8 mouse cellular contexts compared by ENCODE assay signal in genomic region chr2:31572915-31573635, GRCm38 (mm10). TPM values are rescaled to one million over a fixed set of nuclear protein-coding genes. Genes with fewer than 3 reads are reported as not detected.
A peak's percentile ranks its signal among the peaks of the same experiment; 100 is the strongest.
DNase-seq lines count a peak whose midpoint lies in the region; ATAC-seq and TF ChIP-seq lines count a peak whose summit lies in the region.

No protein-coding gene starts in this region.

- no peak for ATAC-seq in embryonic facial prominence, embryonic 12.5 days (ENCODE audit: insufficient number of reproducible peaks, insufficient read depth, low FRiP score, low TSS enrichment)
- no peak for ATAC-seq in intestine, embryonic 14.5 days (replicated peaks; ENCODE audit: low FRiP score, low TSS enrichment, low read depth)

- no peaks in the 10 kb centered on the region for H3K9me3 ChIP-seq in embryonic facial prominence, embryonic 12.5 days
- no peaks in the 10 kb centered on the region for H3K9me3 ChIP-seq in intestine, embryonic 14.5 days (ENCODE audit: control insufficient read depth, low read length)
- H3K9me3 ChIP-seq in megakaryocyte, embryonic 14.5 days, result peaks cover 12% of the 10 kb centered on the region

- peaks cover 12% of the 10 kb centered on the region for H3K4me1 ChIP-seq in embryonic facial prominence, embryonic 12.5 days
- H3K4me1 ChIP-seq in intestine, embryonic 14.5 days (replicated peaks; ENCODE audit: control insufficient read depth, insufficient read depth, low read length), result peaks cover 8% of the 10 kb centered on the region
- H3K4me1 ChIP-seq in megakaryocyte, embryonic 14.5 days, result peaks cover 34% of the 10 kb centered on the region

- peak overlapping the region; percentile 95 for H3K9ac ChIP-seq in embryonic facial prominence, embryonic 12.5 days
- H3K9ac ChIP-seq in intestine, embryonic 14.5 days (ENCODE audit: low read length), result peak overlapping the region; percentile 98

- 0 out of 2 replicates have a peak, but pooled peaks cover 3% of the 10 kb centered on the region for H3K27me3 ChIP-seq in embryonic facial prominence, embryonic 12.5 days
- no peaks in the 10 kb centered on the region for H3K27me3 ChIP-seq in intestine, embryonic 14.5 days (replicated peaks; ENCODE audit: control insufficient read depth, insufficient read depth, low read length)
- peaks cover 17% of the 10 kb centered on the region for H3K27me3 ChIP-seq in megakaryocyte, embryonic 14.5 days (replicated peaks)

- DNase-seq in layer of hippocampus, adult 2 months (ENCODE audit: low spot score in 2 of 2), result peak; percentile 10 to 23
- no peak for DNase-seq in layer of hippocampus, adult 9-11 months
- DNase-seq in Muller cell, postnatal 12 days (ENCODE audit: inconsistent ontology term), result peak; percentile 5
- DNase-seq in intestine, embryonic 14.5 days (ENCODE audit: low spot score), result no peak
- no peak for DNase-seq in ovary, postnatal 36 days (ENCODE audit: low spot score)
- no peak for DNase-seq in gastrocnemius, adult 8-10 months (ENCODE audit: low spot score in 2 of 2)

- peaks cover 7% of the 10 kb centered on the region; the same call in 1 of the 2 replicates for H3K36me3 ChIP-seq in embryonic facial prominence, embryonic 12.5 days
- H3K36me3 ChIP-seq in intestine, embryonic 14.5 days (ENCODE audit: control insufficient read depth, insufficient read depth, low read length), result peaks cover 9% of the 10 kb centered on the region; the same call in 1 of the 2 replicates
- peaks cover 20% of the 10 kb centered on the region for H3K36me3 ChIP-seq in megakaryocyte, embryonic 14.5 days (replicated peaks; ENCODE audit: low read length)

- H3K4me3 ChIP-seq in layer of hippocampus, adult 2 months, result peak overlapping the region; percentile 64
- H3K4me3 ChIP-seq in embryonic facial prominence, embryonic 12.5 days, result peak overlapping the region; percentile 99
- peak overlapping the region; percentile 98 for H3K4me3 ChIP-seq in intestine, embryonic 14.5 days (ENCODE audit: low read depth, low read length)
- H3K4me3 ChIP-seq in megakaryocyte, embryonic 14.5 days (replicated peaks), result peak overlapping the region; percentile 97

- peak overlapping the region; percentile 81 for H3K4me2 ChIP-seq in embryonic facial prominence, embryonic 12.5 days (replicated peaks)
- peak overlapping the region; percentile 82 for H3K4me2 ChIP-seq in intestine, embryonic 14.5 days (ENCODE audit: low read length)

- no peak for TF ChIP-seq CTCF in layer of hippocampus, adult 2 months (conservative IDR thresholded peaks at IDR 0.05)

- WGBS in embryonic facial prominence, embryonic 12.5 days, result 3% methylated on average over 39 of the region's 41 CpGs
- WGBS in intestine, embryonic 14.5 days, result 3% methylated on average over 34 of the region's 41 CpGs

- peak overlapping the region; percentile 94 for H3K27ac ChIP-seq in layer of hippocampus, adult 2 months
- H3K27ac ChIP-seq in embryonic facial prominence, embryonic 12.5 days, result peak overlapping the region; percentile 91
- peak overlapping the region; percentile 81 for H3K27ac ChIP-seq in intestine, embryonic 14.5 days (ENCODE audit: low read depth)

RNA-seq across cellular contexts. Expression of gene Fubp3, which starts 0.6 kb away (rescaled TPM):
- 10 to 100 TPM; 41.3 to 42.1 TPM for total RNA-seq in layer of hippocampus, adult 2 months (2021)
- polyA plus RNA-seq in embryonic facial prominence, embryonic 12.5 days (2016; fragmentation: Nextera tagmentation; extraction: Ambion mirVana), result 91.7 and 95.9 TPM in 2 replicates
- 79.6 and 82.4 TPM in 2 replicates for polyA plus RNA-seq in intestine, embryonic 14.5 days (2014; fragmentation: Nextera tagmentation; extraction: Ambion mirVana)
- 45.5 and 72.5 TPM in 2 replicates for polyA plus RNA-seq in megakaryocyte, embryonic 14.5 days (2012; ENCODE audit: insufficient read depth, low replicate concordance)
- total RNA-seq in gastrocnemius, adult 8-10 months (2022), result 10 to 100 TPM in 2 of 4 experiments, 1 to 10 TPM in 2; 7.3 to 12.1 (median 9.4) TPM

Comparison
In these comparisons a context has a peak if more than half of its experiments do, and no peak if none do; other contexts are left out.
1. DNase-seq: peak in layer of hippocampus, adult 2 months (2 of 2) and Muller cell, postnatal 12 days (single experiment); none in layer of hippocampus, adult 9-11 months (single experiment), intestine, embryonic 14.5 days (single experiment), ovary, postnatal 36 days (single experiment) and gastrocnemius, adult 8-10 months (0 of 2).
2. Peak in every context shown above with its lines, with median percentiles within 50 percentile points of each other: H3K27ac ChIP-seq and H3K4me3 ChIP-seq.